Mouse (Mus musculus): ENCODE data around the gene Gprc5a. TPM values are rescaled to one million over a fixed set of nuclear protein-coding genes. Genes with fewer than 3 reads are reported as not detected.

Gene Gprc5a
- total RNA-seq, 2 experiments from 2014 or later, result 0.28 to 0.36 TPM

DNA sequence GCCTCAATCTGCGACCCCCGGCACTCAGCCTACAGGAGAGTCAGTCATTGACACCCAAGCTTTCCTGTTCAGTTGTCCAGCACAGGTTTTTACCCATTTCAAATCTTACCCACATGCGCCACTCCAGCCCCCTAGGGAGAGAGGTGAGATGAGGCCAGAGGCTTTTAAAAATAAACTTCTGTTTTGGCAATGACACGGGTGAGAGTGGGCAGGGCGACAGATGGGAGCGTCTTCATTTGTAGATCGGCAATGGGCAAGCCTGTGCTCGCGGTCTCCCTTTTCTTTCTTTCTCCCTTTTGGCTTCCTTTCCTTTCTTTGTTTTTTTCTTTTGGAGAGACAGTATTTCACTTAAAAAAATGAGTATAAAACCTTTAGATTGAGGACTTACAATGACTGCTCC is 68.0 kb downstream of the Gprc5a start:
- DNase-seq, result no peak
- intact Hi-C loops (cut with DNase I), result no loop called here

Other genes with a start within 250 kb of the Gprc5a start
- gene Crebl2, start 235.5 kb upstream of the Gprc5a start, total RNA-seq (2021), result 1 to 10 TPM; 6.5 to 8.1 TPM
- 10 to 100 TPM; 24.5 to 29.3 TPM for gene Gpr19, start 167.1 kb upstream of the Gprc5a start, total RNA-seq (2021)
- gene Cdkn1b, start 145.2 kb upstream of the Gprc5a start, total RNA-seq (2021), result 10 to 100 TPM; 55.5 to 62.2 TPM
- gene Apold1, start 83.9 kb upstream of the Gprc5a start, total RNA-seq (2021), result 1 to 10 TPM; 4.2 to 4.3 TPM
- 10 to 100 TPM; 56.9 to 57.4 TPM for gene Ddx47, start 54.0 kb upstream of the Gprc5a start, total RNA-seq (2021)
- not detected for gene Gprc5d, start 52.6 kb downstream of the Gprc5a start, total RNA-seq (2021)
- 10 to 100 TPM; 86.1 to 92.1 TPM for gene Fam234b, start 132.3 kb downstream of the Gprc5a start, total RNA-seq (2021)
- 10 to 100 TPM; 14.6 to 19.7 TPM for gene Hebp1, start 132.4 kb downstream of the Gprc5a start, total RNA-seq (2021)
- not detected for gene Gsg1, start 188.7 kb downstream of the Gprc5a start, total RNA-seq (2021)
- gene Pbp2, start 244.8 kb downstream of the Gprc5a start, total RNA-seq (2021), result not detected